Mouse (Mus musculus) limb, embryonic 13.5 days (tissue): ENCODE data around the gene Olfr251. TPM values are rescaled to one million over a fixed set of nuclear protein-coding genes. Genes with fewer than 3 reads are reported as not detected.
"Not testable (repeated sequence)": the region's sequence is repeated elsewhere in the genome, so short reads cannot be mapped to it uniquely, and the experiment has no call there.

Experiments
- ATAC-seq: fragments of 200-750 bp; cut with Nextera tagmentation; 2 replicates; pipeline ENCODE4 v1.8.0; 2017; ENCODE audit warnings: low read depth, moderate number of reproducible peaks, moderate TSS enrichment; ENCODE audit not compliant: low FRiP score
- H3K27ac ChIP-seq: fragments of 300-500 bp; sonication (generic); 2 replicates; pipeline ENCODE4 v1.5.1; 2015; ENCODE audit warnings: inconsistent platforms, mild to moderate bottlenecking, moderate library complexity
- H3K27me3 ChIP-seq: fragments of 300-500 bp; sonication (generic); 2 replicates; pipeline ENCODE4 v1.6.1; 2015; ENCODE audit warnings: mild to moderate bottlenecking, inconsistent platforms
- H3K36me3 ChIP-seq: fragments of 300-500 bp; sonication (generic); 2 replicates; pipeline ENCODE4 v1.6.1; 2015; ENCODE audit warnings: inconsistent platforms, mild to moderate bottlenecking, moderate library complexity
- H3K4me1 ChIP-seq: fragments of 300-500 bp; sonication (generic); 2 replicates; pipeline ENCODE4 v1.6.1; 2015; ENCODE audit warnings: inconsistent platforms
- H3K4me2 ChIP-seq: fragments of 300-500 bp; sonication (generic); replicated peaks from 2 replicates; pipeline ENCODE4 v1.6.1; 2015; ENCODE audit warnings: inconsistent platforms, mild to moderate bottlenecking, moderate library complexity
- H3K4me3 ChIP-seq: fragments of 300-500 bp; sonication (generic); 2 replicates; pipeline ENCODE4 v1.5.1; 2015; ENCODE audit warnings: moderate library complexity, mild to moderate bottlenecking, inconsistent platforms
- H3K9ac ChIP-seq: fragments of 300-500 bp; sonication (generic); 2 replicates; pipeline ENCODE4 v1.6.1; 2015; ENCODE audit warnings: mild to moderate bottlenecking, inconsistent platforms
- H3K9me3 ChIP-seq: fragments of 300-500 bp; sonication (generic); 2 replicates; pipeline ENCODE4 v1.6.1; 2016; ENCODE audit warnings: inconsistent platforms
- WGBS: fragments of 180-500 bp; shearing (Covaris S2); methylation state at CpG from one replicate; pipeline ENCODE4 v1.1.7; 2015; 5-methylcytosine and 5-hydroxymethylcytosine counted together
- polyA plus RNA-seq: library from polyadenylated mRNA; unstranded; fragments of >200 nt; fragmentation: Nextera tagmentation; extraction: Ambion mirVana; gene quantifications from 2 replicates; pipeline ENCODE4 v1.2.1, GENCODE M21; 2015

The Olfr251 gene
- not detected in 2 replicates for polyA plus RNA-seq

- Histone ChIP-seq H3K4me1 (no peaks in the 10 kb centered on the region), H3K9me3 (no peaks in the 10 kb centered on the region)
- 70% methylated on average over 2 of the region's 2 CpGs for WGBS
These were observed at the start of gene Olfr251 for GRCm38 (mm10) chr9:38376786-38377185. Olfr251 (plus strand) TSS chr9:38377086.

GRCm38 (mm10) chr9:38328760-38329159 is 48.1 kb upstream of the Olfr251 start, which contains the start of gene Olfr25:
Olfr25 (plus strand) TSS chr9:38329060.
- no peak within 1 kb of the TSS for H3K27ac ChIP-seq
- H3K9ac ChIP-seq, result no peak within 1 kb of the TSS
- no peaks in the 10 kb centered on the region for H3K4me1 ChIP-seq
- H3K36me3 ChIP-seq, result no peaks in the 10 kb centered on the region
- WGBS, result 71% methylated on average over 3 of the region's 3 CpGs
- H3K9me3 ChIP-seq, result no peaks in the 10 kb centered on the region
- H3K27me3 ChIP-seq, result no peaks in the 10 kb centered on the region
- H3K4me2 ChIP-seq, result no peak within 1 kb of the TSS
- no peak for ATAC-seq
- no peak within 1 kb of the TSS for H3K4me3 ChIP-seq

More at GRCm38 (mm10) chr9:38376786-38377185, at the start of gene Olfr251:
- Histone ChIP-seq H3K4me2 (no peak within 1 kb of the TSS), H3K4me3 (no peak within 1 kb of the TSS), H3K36me3 (no peaks in the 10 kb centered on the region), H3K9ac (no peak within 1 kb of the TSS), H3K27me3 (no peaks in the 10 kb centered on the region), H3K27ac (no peak within 1 kb of the TSS)
- no peak for ATAC-seq

- Histone ChIP-seq H3K4me2 (no peak within 1 kb of the TSS), H3K4me1 (no peaks in the 10 kb centered on the region), H3K27me3 (no peaks in the 10 kb centered on the region), H3K27ac (no peak within 1 kb of the TSS), H3K4me3 (no peak within 1 kb of the TSS), H3K36me3 (no peaks in the 10 kb centered on the region), H3K9ac (no peak within 1 kb of the TSS), H3K9me3 (no peaks in the 10 kb centered on the region)
- WGBS, result 91% methylated on average over 4 of the region's 4 CpGs
- no peak for ATAC-seq
These were observed 28.8 kb upstream of the Olfr251 start, which contains the start of gene Olfr898 for GRCm38 (mm10) chr9:38348111-38348510. Olfr898 (plus strand) TSS chr9:38348411.

- Histone ChIP-seq H3K27ac (no peak within 1 kb of the TSS), H3K9ac (no peak within 1 kb of the TSS)
- 89% methylated on average over 2 of the region's 2 CpGs for WGBS
These were observed 10.3 kb upstream of the Olfr251 start, which contains the start of gene Olfr250 for GRCm38 (mm10) chr9:38366596-38366995. Olfr250 (plus strand) TSS chr9:38366896.

GRCm38 (mm10) chr9:38401398-38401797 is 24.5 kb downstream of the Olfr251 start, which contains the start of gene Olfr147:
Olfr147 (plus strand) TSS chr9:38401698.
- Histone ChIP-seq H3K9me3 (no peaks in the 10 kb centered on the region), H3K4me2 (no peak within 1 kb of the TSS), H3K9ac (no peak within 1 kb of the TSS), H3K36me3 (no peaks in the 10 kb centered on the region), H3K27ac (no peak within 1 kb of the TSS), H3K4me3 (no peak within 1 kb of the TSS), H3K27me3 (no peaks in the 10 kb centered on the region), H3K4me1 (no peaks in the 10 kb centered on the region)
- ATAC-seq, result no peak
- 79% methylated on average over 1 of the region's 1 CpGs for WGBS

More at GRCm38 (mm10) chr9:38366596-38366995, 10.3 kb upstream of the Olfr251 start, which contains the start of gene Olfr250:
- no peaks in the 10 kb centered on the region for H3K9me3 ChIP-seq
- no peaks in the 10 kb centered on the region for H3K4me1 ChIP-seq
- H3K4me3 ChIP-seq, result no peak within 1 kb of the TSS
- H3K36me3 ChIP-seq, result no peaks in the 10 kb centered on the region
- no peaks in the 10 kb centered on the region for H3K27me3 ChIP-seq
- H3K4me2 ChIP-seq, result no peak within 1 kb of the TSS
- ATAC-seq, result no peak

- WGBS, result 91% methylated on average over 3 of the region's 3 CpGs
- not testable (repeated sequence) for H3K9ac ChIP-seq, H3K9me3 ChIP-seq, H3K27me3 ChIP-seq, H3K4me2 ChIP-seq, H3K4me3 ChIP-seq, ATAC-seq, H3K27ac ChIP-seq, H3K36me3 ChIP-seq, H3K4me1 ChIP-seq
These were observed 30.6 kb downstream of the Olfr251 start for GRCm38 (mm10) chr9:38407502-38407901.

GRCm38 (mm10) chr9:38413502-38413901 is 36.6 kb downstream of the Olfr251 start:
- not testable (repeated sequence) for ATAC-seq, H3K27ac ChIP-seq, H3K27me3 ChIP-seq, H3K36me3 ChIP-seq, H3K4me1 ChIP-seq, H3K4me3 ChIP-seq, H3K9ac ChIP-seq, H3K4me2 ChIP-seq
- peaks cover 14% of the 10 kb centered on the region for H3K9me3 ChIP-seq
- 90% methylated on average over 14 of the region's 14 CpGs for whole genome bisulfite sequencing

- no peaks in the 10 kb centered on the region for H3K36me3 ChIP-seq
- no peaks in the 10 kb centered on the region for H3K27me3 ChIP-seq
- H3K4me2 ChIP-seq, result no peak overlapping the region
- no peaks in the 10 kb centered on the region for H3K4me1 ChIP-seq
- 0 out of 2 replicates have a peak, but pooled peaks cover 5% of the 10 kb centered on the region for H3K9me3 ChIP-seq
- H3K9ac ChIP-seq, result no peak overlapping the region
- H3K4me3 ChIP-seq, result no peak overlapping the region
- no peak for ATAC-seq
- no peak overlapping the region for H3K27ac ChIP-seq
These were observed 46.9 kb downstream of the Olfr251 start for GRCm38 (mm10) chr9:38423801-38424200.

- H3K27me3 ChIP-seq, result no peaks in the 10 kb centered on the region
- 0 out of 2 replicates have a peak, but pooled peaks cover 5% of the 10 kb centered on the region for H3K9me3 ChIP-seq
- H3K4me2 ChIP-seq, result no peak overlapping the region
- no peak overlapping the region for H3K9ac ChIP-seq
- no peaks in the 10 kb centered on the region for H3K4me1 ChIP-seq
- H3K36me3 ChIP-seq, result no peaks in the 10 kb centered on the region
- H3K27ac ChIP-seq, result no peak overlapping the region
- H3K4me3 ChIP-seq, result no peak overlapping the region
- ATAC-seq, result no peak
- WGBS, result 34% methylated on average over 1 of the region's 1 CpGs
These were observed 50.1 kb downstream of the Olfr251 start for GRCm38 (mm10) chr9:38427026-38427425.

- H3K27ac ChIP-seq, result no peak within 1 kb of the TSS
- 76% methylated on average over 1 of the region's 1 CpGs for WGBS
- no peak within 1 kb of the TSS for H3K4me2 ChIP-seq
- ATAC-seq, result no peak
- 0 out of 2 replicates have a peak, but pooled peaks cover 5% of the 10 kb centered on the region for H3K9me3 ChIP-seq
- no peaks in the 10 kb centered on the region for H3K27me3 ChIP-seq
- no peak within 1 kb of the TSS for H3K4me3 ChIP-seq
- H3K36me3 ChIP-seq, result no peaks in the 10 kb centered on the region
- no peaks in the 10 kb centered on the region for H3K4me1 ChIP-seq
- H3K9ac ChIP-seq, result no peak within 1 kb of the TSS
These were observed 52.3 kb downstream of the Olfr251 start, which contains the start of gene Olfr901 for GRCm38 (mm10) chr9:38429155-38429554. Olfr901 (plus strand) TSS chr9:38429455.

Other genes starting within 250 kb of the Olfr251 start
- gene Olfr890, start 234.6 kb upstream of the Olfr251 start, polyA plus RNA-seq, result not detected in 2 replicates
- gene Olfr891, start 196.3 kb upstream of the Olfr251 start, polyA plus RNA-seq, result not detected in 2 replicates
- gene Olfr893, start 168.7 kb upstream of the Olfr251 start, polyA plus RNA-seq, result not detected in 2 replicates
- gene Olfr894, start 159.0 kb upstream of the Olfr251 start, polyA plus RNA-seq, result not detected in 2 replicates
- not detected in 2 replicates for gene Olfr143, start 124.3 kb upstream of the Olfr251 start, polyA plus RNA-seq
- not detected in 2 replicates for gene Olfr895, start 109.2 kb upstream of the Olfr251 start, polyA plus RNA-seq
- gene Olfr896-ps1, start 86.0 kb upstream of the Olfr251 start, polyA plus RNA-seq, result not detected in 2 replicates
- gene Olfr25, start 48.0 kb upstream of the Olfr251 start, polyA plus RNA-seq, result not detected in 2 replicates
- not detected in 2 replicates for gene Olfr898, start 28.7 kb upstream of the Olfr251 start, polyA plus RNA-seq
- not detected in 2 replicates for gene Olfr250, start 10.2 kb upstream of the Olfr251 start, polyA plus RNA-seq
- gene Olfr147, start 24.6 kb downstream of the Olfr251 start, polyA plus RNA-seq, result not detected in 2 replicates
- not detected in 2 replicates for gene Olfr901, start 52.4 kb downstream of the Olfr251 start, polyA plus RNA-seq
- gene Olfr902, start 70.6 kb downstream of the Olfr251 start, polyA plus RNA-seq, result not detected in 2 replicates
- not detected in 2 replicates for gene Olfr904, start 86.1 kb downstream of the Olfr251 start, polyA plus RNA-seq
- gene Olfr905, start 94.0 kb downstream of the Olfr251 start, polyA plus RNA-seq, result not detected in 2 replicates
- not detected in 2 replicates for gene Olfr906, start 110.0 kb downstream of the Olfr251 start, polyA plus RNA-seq
- not detected in 2 replicates for gene Olfr907, start 118.7 kb downstream of the Olfr251 start, polyA plus RNA-seq
- not detected in 2 replicates for gene Olfr911-ps1, start 144.5 kb downstream of the Olfr251 start, polyA plus RNA-seq
- gene Olfr910, start 160.8 kb downstream of the Olfr251 start, polyA plus RNA-seq, result not detected in 2 replicates
- gene Olfr912, start 203.1 kb downstream of the Olfr251 start, polyA plus RNA-seq, result not detected in 2 replicates
- gene Olfr913, start 215.7 kb downstream of the Olfr251 start, polyA plus RNA-seq, result not detected in 2 replicates
- gene Olfr914, start 228.0 kb downstream of the Olfr251 start, polyA plus RNA-seq, result not detected in 2 replicates